Mouse (Mus musculus) B cell, adult 2 months (primary cell): ENCODE results near the gene Hist1h2bc.

Experiments
- DNase-seq, 2 experiments: peaks; one replicate each; pipeline ENCODE4 v3.0.0; 2022

The Hist1h2bc gene

DNA sequence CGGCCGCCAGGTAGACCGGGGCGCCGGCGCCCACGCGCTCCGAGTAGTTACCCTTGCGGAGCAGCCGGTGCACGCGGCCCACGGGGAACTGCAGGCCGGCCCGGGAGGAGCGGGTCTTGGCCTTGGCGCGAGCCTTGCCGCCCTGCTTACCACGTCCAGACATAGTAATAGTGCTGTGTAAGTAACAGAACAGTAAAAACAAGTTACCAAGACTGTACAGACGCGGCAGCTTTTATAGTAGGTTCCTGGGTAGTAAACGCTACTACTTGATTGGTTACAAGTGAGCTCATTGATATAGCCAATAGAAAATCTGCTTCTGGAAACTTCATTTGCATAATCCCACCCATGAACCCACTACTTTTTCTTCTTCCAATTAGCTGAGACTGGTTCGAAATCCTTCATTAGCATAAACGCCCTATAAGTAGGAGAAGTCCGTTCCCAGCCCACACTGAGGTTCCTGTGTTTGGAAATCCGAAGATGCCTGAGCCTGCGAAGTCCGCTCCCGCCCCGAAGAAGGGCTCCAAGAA lies at the start of gene Hist1h2bc, which contains the start of gene Hist1h2ac:
TSS of gene Hist1h2bc (plus strand) at position 445 of the 527 bp plus-strand sequence.
TSS of gene Hist1h2ac (minus strand) at position 194 of the 527 bp plus-strand sequence.
- peak; percentile 84 to 85 for DNase-seq

GRCm38 (mm10) chr13:23659636-23660366 lies 24.2 kb upstream of the Hist1h2bc start:
- DNase-seq, result no peak

DNA sequence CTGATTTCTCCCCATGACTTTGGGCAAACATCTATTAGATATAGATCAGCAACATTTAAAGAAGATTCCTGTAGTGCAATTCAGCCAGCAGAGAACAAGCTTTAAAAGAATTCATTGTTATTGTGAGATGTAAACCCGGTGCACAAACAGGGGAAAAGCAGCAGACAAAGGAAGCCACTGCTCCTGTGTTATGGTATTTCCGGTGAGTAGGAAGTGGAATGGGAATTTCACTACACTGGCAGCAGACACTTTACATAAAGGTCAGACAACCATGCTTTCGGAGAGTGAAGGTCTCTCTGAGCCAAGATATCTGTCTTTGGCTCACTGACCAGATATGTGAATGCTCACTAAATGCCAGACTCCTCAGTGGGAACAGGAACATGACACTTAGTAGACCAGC lies 21.5 kb upstream of the Hist1h2bc start:
- DNase-seq, result no peak

- no peak for DNase-seq
Observed at GRCm38 (mm10) chr13:23681990-23682582, 1.9 kb upstream of the Hist1h2bc start.

GRCm38 (mm10) chr13:23682623-23682946 lies 1.4 kb upstream of the Hist1h2bc start:
- DNase-seq, result no peak

- DNase-seq, result peak in 1 of 2 experiments; percentile 47
Observed at GRCm38 (mm10) chr13:23682947-23683754, 848 bp upstream of the Hist1h2bc start.

DNA sequence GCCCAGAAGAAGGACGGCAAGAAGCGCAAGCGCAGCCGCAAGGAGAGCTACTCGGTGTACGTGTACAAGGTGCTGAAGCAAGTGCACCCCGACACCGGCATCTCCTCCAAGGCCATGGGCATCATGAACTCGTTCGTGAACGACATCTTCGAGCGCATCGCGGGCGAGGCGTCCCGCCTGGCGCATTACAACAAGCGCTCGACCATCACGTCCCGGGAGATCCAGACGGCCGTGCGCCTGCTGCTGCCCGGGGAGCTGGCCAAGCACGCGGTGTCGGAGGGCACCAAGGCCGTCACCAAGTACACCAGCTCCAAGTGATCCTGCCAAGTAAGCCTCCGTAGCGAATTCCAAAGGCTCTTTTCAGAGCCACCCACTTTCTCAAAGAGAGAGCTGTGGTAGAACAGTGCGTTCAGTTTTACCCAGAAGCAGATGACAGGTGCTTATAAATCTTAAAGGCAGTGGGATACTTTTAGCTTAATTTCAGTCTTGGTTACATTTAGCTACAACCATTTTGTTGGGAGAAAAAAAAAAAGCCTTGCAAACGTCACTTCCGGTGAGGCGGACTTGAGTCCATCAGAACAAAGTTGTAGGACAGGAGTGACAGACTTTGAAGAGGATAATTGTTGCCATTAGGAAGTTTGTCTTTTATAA lies 421 bp downstream of the Hist1h2bc start:
- DNase-seq, result peak; percentile 73 to 75

DNA sequence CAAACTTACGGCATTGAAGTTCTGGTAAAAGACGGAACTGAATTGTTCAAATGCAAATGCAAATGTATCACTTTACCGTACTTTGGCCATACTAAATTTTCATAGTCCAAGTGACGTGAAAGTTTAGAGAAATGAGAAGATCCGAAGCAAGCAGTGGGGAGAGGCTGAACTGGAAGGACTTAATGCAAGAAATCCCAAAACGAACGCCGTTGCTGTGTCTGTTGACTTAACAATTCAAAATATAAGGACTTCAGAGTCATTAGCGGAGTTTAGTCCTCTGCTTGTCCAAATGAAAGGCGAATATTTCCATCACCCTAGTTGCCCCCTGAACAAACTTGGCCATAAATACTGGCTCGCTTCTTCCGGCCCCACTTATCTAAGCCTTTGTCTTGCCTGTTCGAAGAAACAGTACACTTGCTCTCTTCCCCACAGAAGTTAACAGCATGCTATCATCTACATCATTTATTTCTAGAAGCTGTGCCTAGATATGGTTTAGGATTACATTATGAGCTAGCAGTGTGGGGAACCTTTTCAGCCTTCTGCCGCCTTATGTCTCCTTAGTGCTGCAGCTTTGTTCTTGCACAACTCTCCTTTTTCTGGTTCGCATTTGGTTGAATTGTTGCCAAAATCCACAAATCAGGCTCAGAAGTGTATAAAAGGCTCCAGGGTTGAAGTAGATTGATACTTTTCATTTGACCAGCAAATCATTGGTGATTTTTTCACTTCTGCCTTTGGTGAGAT lies 1.3 kb downstream of the Hist1h2bc start:
- peak; percentile 48 to 53 for DNase-seq

DNA sequence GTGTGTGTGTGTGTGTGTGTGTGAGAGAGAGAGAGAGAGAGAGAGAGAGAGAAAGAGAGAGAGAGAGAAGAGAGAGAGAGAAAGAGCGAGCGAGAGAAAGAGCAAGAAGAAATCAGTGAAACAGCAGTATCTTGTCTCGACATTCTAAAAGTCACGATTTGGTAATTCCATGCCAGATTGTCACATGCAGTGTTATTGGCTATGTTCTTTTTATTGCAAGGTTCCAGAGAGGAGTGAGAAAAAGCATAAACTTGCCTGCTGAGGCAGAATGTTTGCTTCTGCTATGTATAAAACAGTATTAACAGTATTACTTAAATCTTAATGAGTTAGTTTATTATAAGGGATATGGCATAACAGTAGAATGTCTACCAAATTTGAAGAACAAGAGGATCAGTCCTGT lies 2.0 kb downstream of the Hist1h2bc start:
- no peak for DNase-seq

DNA sequence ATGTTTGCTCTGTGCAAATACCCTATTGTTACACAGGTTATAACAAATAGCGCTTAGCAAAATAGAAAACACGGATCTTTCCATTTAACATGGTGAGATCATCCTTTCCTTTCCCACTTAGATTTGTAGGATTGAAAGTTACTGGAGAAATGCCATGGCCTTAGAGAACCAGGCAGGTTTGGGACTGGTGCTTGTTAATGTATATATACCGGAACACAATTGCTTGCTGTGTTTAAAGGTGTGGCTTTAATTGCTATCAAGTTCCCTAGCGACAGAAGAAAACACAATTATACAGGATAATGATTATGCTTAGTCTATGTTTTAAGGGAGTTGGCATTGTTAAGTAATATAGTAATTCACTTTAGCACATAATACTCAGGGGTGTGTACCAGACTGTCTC lies 3.2 kb downstream of the Hist1h2bc start:
- no peak for DNase-seq

DNA sequence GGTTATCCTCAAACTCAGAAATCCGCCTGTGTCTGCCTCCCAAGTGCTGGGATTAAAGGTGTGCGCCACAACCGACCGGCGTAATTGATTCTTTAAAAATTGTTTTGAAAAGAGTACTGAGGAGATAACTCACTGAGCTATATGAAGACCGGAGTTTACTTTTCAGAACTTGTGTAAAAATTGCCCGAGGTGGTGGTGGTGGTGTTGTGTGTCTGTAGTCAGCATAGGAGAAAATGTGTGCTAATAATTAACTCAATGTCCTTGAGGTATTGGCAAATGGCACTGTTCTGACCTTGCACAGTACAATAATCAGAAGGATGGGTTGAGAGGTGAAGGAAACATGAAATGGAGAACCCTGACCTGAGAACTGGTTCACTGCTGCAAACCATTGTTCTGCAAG lies 3.9 kb downstream of the Hist1h2bc start:
- no peak for DNase-seq

DNA sequence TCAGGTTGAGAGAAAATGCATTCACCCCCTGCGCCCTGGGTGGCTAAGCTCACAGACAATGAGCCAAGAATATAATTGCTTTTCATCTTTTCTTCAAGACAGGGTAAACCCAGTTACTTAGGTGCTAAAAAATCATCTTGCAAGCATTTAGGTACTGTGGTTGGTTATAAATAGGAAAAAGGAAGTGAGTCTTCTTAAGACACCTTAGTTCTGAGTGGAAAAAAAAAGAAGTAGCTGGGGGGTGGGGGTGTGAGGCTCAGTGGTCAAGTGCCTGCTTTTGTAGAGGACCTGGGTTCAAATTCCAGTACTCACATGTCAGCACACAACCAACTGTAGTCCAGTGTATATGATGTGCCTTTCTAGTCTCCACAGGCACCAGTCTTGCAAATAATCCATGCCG lies 5.0 kb downstream of the Hist1h2bc start:
- peak in 1 of 2 experiments; percentile 14 for DNase-seq

- DNase-seq, result no peak
Observed at GRCm38 (mm10) chr13:23689459-23689858, 5.5 kb downstream of the Hist1h2bc start.

- DNase-seq, result no peak
Observed at GRCm38 (mm10) chr13:23693856-23694440, 9.9 kb downstream of the Hist1h2bc start.

- no peak for DNase-seq
Observed at GRCm38 (mm10) chr13:23694956-23695355, 11.0 kb downstream of the Hist1h2bc start.

DNA sequence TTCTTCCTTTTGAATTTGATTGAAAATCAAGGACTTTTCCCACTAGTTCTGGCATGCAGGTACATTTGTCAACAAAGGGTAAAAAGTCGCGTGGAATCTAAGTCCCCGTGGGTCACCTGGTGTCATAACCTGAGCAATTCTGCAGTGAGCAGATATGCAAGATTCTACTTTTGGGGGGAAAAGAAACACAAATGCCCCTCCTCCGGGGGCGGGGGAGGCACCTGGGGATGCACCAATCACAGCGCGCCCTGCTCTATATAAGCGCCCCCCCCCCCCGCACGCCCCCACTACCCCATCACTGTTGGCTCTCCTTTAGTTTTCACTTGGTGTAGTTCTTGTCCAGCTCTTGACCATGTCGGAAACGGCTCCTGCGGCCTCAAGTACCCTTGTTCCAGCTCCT lies 11.5 kb downstream of the Hist1h2bc start, which contains the start of gene Hist1h1t:
TSS of gene Hist1h1t (plus strand) at position 301 of the 400 bp plus-strand sequence.
- DNase-seq, result no peak

DNA sequence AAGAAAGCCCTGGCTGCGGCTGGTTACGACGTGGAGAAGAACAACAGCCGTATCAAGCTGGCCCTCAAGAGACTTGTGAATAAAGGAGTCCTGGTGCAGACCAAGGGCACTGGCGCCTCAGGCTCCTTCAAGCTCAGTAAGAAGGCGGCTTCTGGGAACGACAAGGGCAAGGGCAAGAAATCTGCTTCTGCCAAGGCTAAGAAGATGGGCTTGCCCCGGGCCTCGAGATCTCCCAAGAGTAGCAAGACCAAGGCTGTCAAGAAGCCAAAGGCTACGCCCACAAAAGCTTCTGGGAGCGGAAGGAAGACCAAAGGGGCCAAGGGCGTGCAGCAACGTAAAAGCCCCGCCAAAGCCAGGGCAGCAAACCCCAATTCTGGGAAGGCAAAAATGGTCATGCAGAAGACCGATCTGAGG lies 12.1 kb downstream of the Hist1h2bc start:
- DNase-seq, result no peak

DNA sequence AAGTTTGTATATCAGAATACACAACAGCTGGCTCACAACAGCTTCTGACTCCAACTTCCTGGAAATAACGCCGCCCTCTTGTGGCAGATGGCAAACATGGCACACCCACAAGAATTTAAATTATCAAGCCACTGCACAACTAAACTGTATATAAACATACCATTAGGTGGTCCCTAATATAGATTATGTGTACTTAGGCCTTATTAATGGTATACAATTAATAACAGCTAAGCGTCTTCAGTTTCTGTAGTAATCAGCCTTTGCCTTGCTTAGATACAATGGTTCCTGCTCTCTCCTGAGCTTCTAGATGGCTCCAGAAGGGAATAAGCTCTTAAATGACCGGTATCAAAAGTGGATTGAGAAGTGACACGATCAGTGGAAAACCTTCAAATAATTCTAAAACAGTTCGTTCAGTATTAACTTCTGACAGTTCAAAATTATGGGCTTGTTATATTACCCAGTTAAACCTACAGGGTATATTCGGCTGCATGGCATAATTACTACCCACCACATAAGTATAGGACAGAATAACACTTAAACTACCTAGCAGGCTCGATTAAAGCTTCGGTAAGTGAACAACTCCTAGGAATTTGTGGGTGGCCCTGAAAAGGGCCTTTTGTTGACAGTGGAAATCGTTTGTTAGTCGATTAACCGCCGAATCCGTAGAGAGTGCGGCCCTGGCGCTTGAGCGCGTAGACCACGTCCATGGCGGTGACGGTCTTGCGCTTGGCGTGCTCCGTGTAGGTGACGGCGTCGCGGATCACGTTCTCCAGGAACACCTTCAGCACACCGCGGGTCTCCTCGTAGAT lies 13.7 kb downstream of the Hist1h2bc start:
- peak; percentile 78 to 81 for DNase-seq

GRCm38 (mm10) chr13:23698300-23698693 lies 14.3 kb downstream of the Hist1h2bc start, which contains the start of gene Hist1h4c:
Gene Hist1h4c, minus strand, starts transcription at chr13:23698454.
- peak; percentile 99 to 100 for DNase-seq

GRCm38 (mm10) chr13:23698996-23699395 lies 15.0 kb downstream of the Hist1h2bc start:
- DNase-seq, result no peak

GRCm38 (mm10) chr13:23699767-23700166 lies 15.8 kb downstream of the Hist1h2bc start:
- DNase-seq, result peak in 1 of 2 experiments; percentile 1
